Mouse (Mus musculus) liver, embryonic 16.5 days (tissue): ENCODE measurements around the gene Lancl3. TPM values are rescaled to one million over a fixed set of nuclear protein-coding genes. Genes with fewer than 3 reads are reported as not detected.
A peak's percentile ranks its signal among the peaks of the same experiment; 100 is the strongest.

ENCODE experiments used
- ATAC-seq: fragments of 200-750 bp; cut with Nextera tagmentation; 2 replicates; pipeline ENCODE4 v1.8.0; 2017; ENCODE audit warnings: low read depth, mild to moderate bottlenecking, moderate number of reproducible peaks, moderate library complexity
- H3K27ac ChIP-seq: fragments of 300-500 bp; sonication (generic); 2 replicates; pipeline ENCODE4 v1.5.1; 2014; ENCODE audit warnings: mild to moderate bottlenecking, low read length
- H3K27me3 ChIP-seq: fragments of 300-500 bp; sonication (generic); 2 replicates; pipeline ENCODE4 v1.6.1; 2014; ENCODE audit warnings: low read depth, low read length, mixed read lengths; ENCODE audit not compliant: control insufficient read depth, insufficient read depth
- H3K36me3 ChIP-seq: fragments of 300-500 bp; sonication (generic); 2 replicates; pipeline ENCODE4 v1.6.1; 2014; ENCODE audit warnings: mild to moderate bottlenecking; ENCODE audit not compliant: control insufficient read depth, insufficient read depth
- H3K4me1 ChIP-seq: fragments of 300-500 bp; sonication (generic); 2 replicates; pipeline ENCODE4 v1.6.1; 2014; ENCODE audit warnings: low read depth, low read length, mixed read lengths; ENCODE audit not compliant: control insufficient read depth
- H3K4me2 ChIP-seq: fragments of 300-500 bp; sonication (generic); 2 replicates; pipeline ENCODE4 v1.6.1; 2014; ENCODE audit warnings: low read depth, low read length, mixed read lengths
- H3K4me3 ChIP-seq: fragments of 300-500 bp; sonication (generic); 2 replicates; pipeline ENCODE4 v1.5.1; 2014; ENCODE audit warnings: low read depth, mild to moderate bottlenecking, low read length
- H3K9ac ChIP-seq: fragments of 300-500 bp; sonication (generic); 2 replicates; pipeline ENCODE4 v1.6.1; 2014; ENCODE audit warnings: low read depth, low read length
- H3K9me3 ChIP-seq: fragments of 300-500 bp; sonication (generic); replicated peaks from 2 replicates; pipeline ENCODE4 v1.6.1; 2016; ENCODE audit warnings: low read length; ENCODE audit not compliant: control insufficient read depth
- WGBS: fragments of 180-500 bp; shearing (Covaris S2); extraction: QIAGEN DNeasy Blood & Tissue Kit; methylation state at CpG from one replicate; pipeline ENCODE4 v1.1.7; 2014; ENCODE audit not compliant: insufficient replicate concordance; 5-methylcytosine and 5-hydroxymethylcytosine counted together
- polyA plus RNA-seq: library from polyadenylated mRNA; unstranded; fragments of >200 nt; fragmentation: Nextera tagmentation; extraction: Ambion mirVana; gene quantifications from 2 replicates; pipeline ENCODE4 v1.2.1, GENCODE M21; 2015

Lancl3 gene
- polyA plus RNA-seq, 1 experiment from 2014 or later, result 0.33 TPM

DNA sequence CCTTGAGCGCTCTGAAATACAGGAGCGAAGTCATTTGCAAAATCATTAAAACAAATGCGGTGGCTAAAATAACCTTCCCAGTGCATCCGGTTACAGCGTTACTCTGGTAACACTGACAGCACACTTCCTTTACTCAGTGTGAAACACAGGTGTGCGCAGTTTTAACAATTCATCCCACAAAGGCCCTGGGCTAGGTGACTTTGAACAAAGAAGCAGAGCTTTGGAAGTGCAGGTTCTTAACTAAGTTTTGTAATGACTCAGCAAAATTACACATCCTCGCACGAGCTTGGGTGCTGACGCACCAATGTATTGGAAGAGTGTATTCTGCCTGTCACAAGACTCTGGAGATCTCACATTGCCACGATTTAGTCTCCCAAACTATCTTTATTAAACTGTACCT, 54.3 kb downstream of the Lancl3 start:
- H3K4me1 ChIP-seq, result peaks cover 4% of the 10 kb centered on the region; the same call in 1 of the 2 replicates
- H3K9ac ChIP-seq, result no peak overlapping the region
- H3K4me3 ChIP-seq, result peak overlapping the region; percentile 12

DNA sequence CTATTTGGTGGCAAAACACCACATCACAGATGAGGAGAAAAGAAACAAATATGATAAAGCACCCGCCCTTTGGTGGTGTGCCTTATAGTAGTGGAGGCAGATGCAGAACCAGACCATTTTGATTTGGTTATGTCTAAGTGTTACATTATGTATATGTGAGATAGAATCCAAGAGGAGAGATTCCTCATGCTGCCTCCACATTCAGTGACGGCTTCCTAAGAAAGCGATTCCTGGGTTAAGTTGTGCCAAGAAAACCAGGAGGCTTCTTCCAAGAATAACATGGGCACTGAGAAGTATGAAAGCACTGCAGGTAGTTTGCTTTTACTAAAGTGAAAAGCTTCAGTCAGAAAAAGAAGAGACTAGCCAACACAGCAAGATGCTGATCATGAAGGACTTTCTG, 55.2 kb downstream of the Lancl3 start:
- Histone ChIP-seq H3K9me3 (no peaks in the 10 kb centered on the region), H3K4me2 (peak overlapping the region; percentile 49), H3K36me3 (no peaks in the 10 kb centered on the region), H3K27me3 (no peaks in the 10 kb centered on the region), H3K9ac (peak overlapping the region; percentile 50), H3K4me3 (peak overlapping the region; percentile 51), H3K27ac (peak overlapping the region; percentile 78), H3K4me1 (peaks cover 4% of the 10 kb centered on the region; the same call in 1 of the 2 replicates)
- WGBS, result 74% methylated on average over 3 of the region's 3 CpGs
- 0 out of 2 replicates have a peak, but pooled peaks have one; percentile 8 for ATAC-seq

More for the DNA sequence above, 54.3 kb downstream of the Lancl3 start:
- Histone ChIP-seq H3K9me3 (no peaks in the 10 kb centered on the region), H3K36me3 (no peaks in the 10 kb centered on the region), H3K27ac (peak overlapping the region; percentile 2; the same call in 1 of the 2 replicates), H3K27me3 (no peaks in the 10 kb centered on the region), H3K4me2 (peak overlapping the region; percentile 36)
- 61% methylated on average over 10 of the region's 10 CpGs for WGBS
- ATAC-seq, result peak; percentile 63

DNA sequence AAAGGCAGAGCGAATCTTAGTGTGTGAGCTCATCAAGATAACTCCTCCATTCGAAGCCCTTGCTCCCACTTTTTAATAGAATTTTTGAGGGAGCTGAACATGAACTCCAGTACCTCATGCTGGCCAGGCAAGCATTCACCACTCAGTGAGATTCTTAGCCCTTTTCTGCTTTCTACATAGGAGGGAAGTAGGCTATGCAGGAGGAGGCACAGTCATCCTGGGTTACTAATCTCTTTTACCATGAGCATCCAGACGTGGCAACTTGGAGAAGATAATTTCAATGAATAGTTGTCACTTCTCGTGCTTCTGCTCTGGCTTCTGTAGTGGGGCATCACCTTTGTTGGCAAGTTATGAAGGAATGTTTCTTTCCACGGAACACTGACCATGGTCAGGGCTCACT, 57.1 kb downstream of the Lancl3 start, which contains the start of gene Gm14862:
Gene Gm14862, minus strand, starts transcription at position 134 of the 400 bp plus-strand sequence.
- no peaks in the 10 kb centered on the region for H3K9me3 ChIP-seq
- H3K9ac ChIP-seq, result peak within 1 kb of the TSS; percentile 50
- WGBS, result 49% methylated on average over 5 of the region's 5 CpGs
- H3K27ac ChIP-seq, result peak within 1 kb of the TSS; percentile 78
- H3K4me1 ChIP-seq, result peaks cover 4% of the 10 kb centered on the region; the same call in 1 of the 2 replicates
- H3K27me3 ChIP-seq, result no peaks in the 10 kb centered on the region
- peak within 1 kb of the TSS; percentile 51 for H3K4me3 ChIP-seq
- ATAC-seq, result peak; percentile 87
- H3K36me3 ChIP-seq, result no peaks in the 10 kb centered on the region
- H3K4me2 ChIP-seq, result peak within 1 kb of the TSS; percentile 49

DNA sequence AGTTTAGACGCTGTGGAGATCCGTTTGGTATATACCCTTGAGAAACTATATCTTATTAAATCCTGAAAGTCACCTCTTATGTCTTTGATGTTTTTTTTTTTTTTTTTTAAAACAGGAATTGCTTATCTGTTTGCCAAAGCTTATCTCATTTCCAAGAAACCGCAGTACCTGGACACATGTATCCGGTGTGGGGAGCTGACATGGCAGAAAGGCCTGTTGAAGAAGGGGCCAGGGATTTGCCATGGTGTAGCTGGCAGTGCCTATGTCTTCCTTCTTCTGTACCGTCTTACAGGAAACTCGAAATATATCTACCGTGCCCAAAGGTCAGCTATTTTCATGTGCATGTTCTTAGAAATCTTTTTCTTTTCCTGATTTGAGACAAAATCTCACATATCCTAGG, 58.1 kb downstream of the Lancl3 start:
- H3K9ac ChIP-seq, result no peak overlapping the region
- no peak overlapping the region for H3K4me2 ChIP-seq
- H3K4me3 ChIP-seq, result no peak overlapping the region
- H3K36me3 ChIP-seq, result no peaks in the 10 kb centered on the region
- no peaks in the 10 kb centered on the region for H3K9me3 ChIP-seq
- peaks cover 4% of the 10 kb centered on the region; the same call in 1 of the 2 replicates for H3K4me1 ChIP-seq
- H3K27ac ChIP-seq, result peak overlapping the region; percentile 50
- 58% methylated on average over 7 of the region's 7 CpGs for WGBS
- no peaks in the 10 kb centered on the region for H3K27me3 ChIP-seq
- peak; percentile 38; the same call in 1 of the 2 replicates for ATAC-seq

DNA sequence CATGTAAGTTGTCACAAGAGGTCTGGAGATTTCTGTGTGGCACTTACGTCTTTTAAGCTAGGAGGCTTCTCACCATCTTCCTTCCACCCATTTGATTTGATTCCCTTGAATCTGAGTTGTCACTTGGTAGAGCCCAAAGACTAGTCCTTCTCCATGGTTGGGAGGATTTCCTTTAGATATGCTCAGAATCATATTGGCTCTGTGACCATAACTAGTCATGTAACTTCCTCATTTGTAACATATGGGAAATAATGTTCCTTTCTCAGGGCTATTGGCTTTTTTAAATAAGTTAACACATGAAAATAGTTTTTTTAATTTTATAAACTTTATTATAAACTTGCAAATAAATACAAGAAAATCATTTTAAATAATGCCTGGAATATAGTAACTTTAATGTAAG, 59.6 kb downstream of the Lancl3 start:
- WGBS, result 74% methylated on average over 1 of the region's 1 CpGs
- H3K27me3 ChIP-seq, result no peaks in the 10 kb centered on the region
- no peak overlapping the region for H3K9ac ChIP-seq
- peaks cover 4% of the 10 kb centered on the region; the same call in 1 of the 2 replicates for H3K4me1 ChIP-seq
- no peak for ATAC-seq
- H3K27ac ChIP-seq, result no peak overlapping the region
- H3K4me2 ChIP-seq, result no peak overlapping the region
- no peak overlapping the region for H3K4me3 ChIP-seq
- no peaks in the 10 kb centered on the region for H3K9me3 ChIP-seq
- H3K36me3 ChIP-seq, result no peaks in the 10 kb centered on the region

DNA sequence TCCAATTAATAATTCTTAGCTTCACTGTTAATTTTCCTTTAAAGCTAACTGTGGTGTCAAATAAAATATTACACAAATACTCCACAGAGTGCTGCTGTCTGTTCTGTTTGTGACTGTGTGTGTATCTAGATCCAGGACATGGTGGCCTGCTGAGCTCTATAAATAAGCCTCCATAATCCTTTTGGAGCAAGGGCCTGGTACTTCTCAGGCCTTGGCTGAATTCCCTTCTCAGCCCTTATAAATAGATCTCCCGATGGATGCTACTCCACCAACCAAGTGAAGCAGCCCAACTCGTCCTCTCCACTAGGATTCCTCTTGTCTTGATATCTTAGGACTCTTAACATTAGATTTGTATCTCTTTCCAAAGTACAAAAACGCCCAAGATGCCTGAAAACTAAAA, 71.4 kb downstream of the Lancl3 start:
- no peak for ATAC-seq
- H3K4me2 ChIP-seq, result 0 out of 2 replicates have a peak overlapping the region, but pooled peaks have one; percentile 50
- H3K27ac ChIP-seq, result no peak overlapping the region
- no peaks in the 10 kb centered on the region for H3K9me3 ChIP-seq
- H3K27me3 ChIP-seq, result no peaks in the 10 kb centered on the region
- H3K4me3 ChIP-seq, result no peak overlapping the region
- no peaks in the 10 kb centered on the region; the same call in none of the 2 replicates for H3K4me1 ChIP-seq
- H3K9ac ChIP-seq, result no peak overlapping the region
- 42% methylated on average over 3 of the region's 3 CpGs for WGBS
- H3K36me3 ChIP-seq, result no peaks in the 10 kb centered on the region

DNA sequence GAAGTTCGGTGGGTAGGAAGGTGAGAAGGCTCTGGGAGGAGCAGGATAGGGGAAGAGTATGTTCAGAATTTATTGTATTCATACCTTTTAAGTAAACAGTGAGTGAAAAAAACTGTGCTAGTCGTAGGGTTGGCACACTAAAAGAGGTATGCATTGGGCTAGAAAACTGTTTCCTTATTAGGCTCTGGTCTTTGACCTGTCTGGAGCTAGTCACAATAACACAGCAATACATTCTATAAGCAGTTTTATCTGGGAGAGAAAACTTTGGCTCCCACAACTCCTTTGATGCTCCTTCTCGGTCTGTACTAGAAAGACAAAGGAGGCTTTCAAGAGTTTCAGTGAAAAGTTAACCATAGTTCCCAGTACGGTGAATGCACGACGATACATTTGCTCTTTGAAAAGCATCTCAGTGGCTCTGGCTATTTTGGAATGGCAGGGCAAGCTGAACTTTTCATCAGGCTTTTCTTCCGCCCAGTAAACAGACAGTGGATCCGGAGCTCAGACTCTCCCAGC, 72.3 kb downstream of the Lancl3 start:
- no peaks in the 10 kb centered on the region for H3K9me3 ChIP-seq
- 15% methylated on average over 8 of the region's 8 CpGs for WGBS
- H3K36me3 ChIP-seq, result no peaks in the 10 kb centered on the region
- peak overlapping the region; percentile 86 for H3K9ac ChIP-seq
- no peaks in the 10 kb centered on the region; the same call in none of the 2 replicates for H3K4me1 ChIP-seq
- peak overlapping the region; percentile 78 for H3K4me3 ChIP-seq
- H3K27ac ChIP-seq, result peak overlapping the region; percentile 92
- no peak; the same call in 1 of the 2 replicates for ATAC-seq
- H3K4me2 ChIP-seq, result peak overlapping the region; percentile 50
- H3K27me3 ChIP-seq, result no peaks in the 10 kb centered on the region

DNA sequence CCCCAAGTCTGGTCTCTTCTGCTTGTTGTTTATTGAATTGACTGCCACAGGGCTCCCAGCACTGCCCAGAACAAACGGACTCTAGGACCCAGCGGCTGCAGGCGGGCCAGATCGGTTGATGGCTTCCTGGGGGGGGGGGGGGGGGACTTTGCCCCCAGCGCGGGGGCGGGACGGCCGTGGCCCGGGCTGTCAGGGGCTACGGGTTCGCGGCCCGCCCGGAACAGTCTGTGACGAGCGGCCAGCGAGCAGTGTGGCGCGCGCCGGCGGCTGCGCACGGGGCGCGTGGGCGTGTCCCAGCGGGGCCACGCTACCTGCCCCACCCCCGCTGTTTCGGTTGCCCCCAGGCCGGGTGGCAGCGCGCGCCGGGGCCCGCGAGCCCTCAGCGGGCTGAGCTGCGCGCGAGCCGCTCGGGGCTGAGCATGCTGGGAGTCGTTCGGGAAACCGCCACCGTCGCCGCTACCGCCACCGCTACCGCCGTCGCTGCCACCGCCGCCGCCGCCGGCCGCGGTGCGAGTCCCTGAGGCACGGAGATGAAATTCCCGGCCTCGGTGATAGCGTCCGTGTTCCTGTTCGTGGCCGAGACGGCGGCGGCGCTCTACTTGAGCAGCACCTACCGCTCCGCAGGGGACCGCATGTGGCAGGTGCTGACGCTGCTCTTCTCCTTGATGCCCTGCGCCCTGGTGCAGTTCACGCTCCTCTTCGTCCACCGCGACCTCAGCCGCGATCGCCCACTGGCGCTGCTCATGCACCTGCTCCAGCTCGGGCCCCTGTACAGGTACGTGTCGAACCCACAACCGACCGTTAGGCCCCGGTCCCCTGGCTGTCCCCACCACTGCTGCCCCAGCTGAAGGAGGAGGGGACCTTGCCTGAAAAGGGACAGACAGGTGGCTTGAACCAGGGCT, 73.0 kb downstream of the Lancl3 start, which contains the start of gene Xk:
Gene Xk, plus strand, starts transcription at position 297 of the 902 bp plus-strand sequence.
- Histone ChIP-seq H3K4me2 (peak within 1 kb of the TSS; percentile 50), H3K27ac (peak within 1 kb of the TSS; percentile 92), H3K9me3 (no peaks in the 10 kb centered on the region), H3K4me1 (no peaks in the 10 kb centered on the region; the same call in none of the 2 replicates), H3K27me3 (no peaks in the 10 kb centered on the region), H3K4me3 (peak within 1 kb of the TSS; percentile 78), H3K9ac (peak within 1 kb of the TSS; percentile 86), H3K36me3 (no peaks in the 10 kb centered on the region)
- WGBS, result 7% methylated on average over 83 of the region's 94 CpGs
- peak; percentile 92 for ATAC-seq
